Mouse (Mus musculus): Measurements from ENCODE around the gene Ubl7. TPM values are rescaled to one million over a fixed set of nuclear protein-coding genes. Genes with fewer than 3 reads are reported as not detected.
"Not testable (repeated sequence)": the region's sequence is repeated elsewhere in the genome, so short reads cannot be mapped to it uniquely, and the experiment has no call there.

Gene Ubl7
- total RNA-seq, 2 experiments from 2014 or later: 101 to 109 TPM

DNA sequence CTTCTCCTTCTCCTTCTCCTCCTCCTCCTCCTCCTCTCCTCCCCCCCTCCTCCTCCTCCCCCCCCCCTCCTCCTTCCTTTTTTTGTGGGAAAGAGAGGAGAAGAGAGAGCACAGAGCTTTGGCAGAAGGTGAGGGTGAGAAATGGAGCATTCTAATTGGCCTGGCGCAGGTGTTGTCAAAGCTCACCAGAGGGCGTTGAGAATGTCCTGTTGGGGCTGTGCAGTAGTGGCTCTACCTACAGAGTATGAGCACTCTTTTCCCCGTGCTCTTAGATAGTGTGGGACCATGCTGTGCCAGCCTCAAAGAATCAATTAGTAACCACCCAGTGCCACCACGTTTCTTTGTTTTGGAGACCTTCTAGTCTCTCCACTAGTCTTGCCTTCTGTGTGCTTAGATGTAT, 30.5 kb upstream of the Ubl7 start:
- no peak for DNase-seq (ENCODE audit: extremely low spot score in 1 of 2, low spot score in 2 of 2)
- H3K27ac ChIP-seq: no peak overlapping the region
- intact Hi-C loops (cut with DNase I): no loop called here
- H3K4me3 ChIP-seq: no peak overlapping the region
- no peak for TF ChIP-seq CTCF (IDR thresholded peaks at IDR 0.05)

DNA sequence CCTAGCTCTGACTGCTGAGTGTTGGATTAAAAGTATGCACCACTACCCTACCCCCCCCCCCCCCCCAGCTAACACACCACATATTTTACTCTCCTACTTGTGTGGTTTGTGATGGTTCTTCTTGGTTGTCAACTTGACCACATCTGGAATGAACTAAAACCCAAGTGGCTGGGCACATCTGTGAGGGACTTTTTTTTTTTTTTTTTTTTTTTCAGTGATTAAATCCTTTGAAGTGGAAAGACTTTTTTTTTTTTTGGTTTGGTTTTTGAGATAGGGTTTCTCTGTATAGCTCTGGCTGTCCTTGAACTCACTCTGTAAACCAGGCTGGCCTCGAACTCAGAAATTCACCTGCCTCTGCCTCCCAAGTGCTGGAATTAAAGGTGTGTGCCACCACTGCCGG, 29.0 kb upstream of the Ubl7 start:
- intact Hi-C loops (cut with DNase I); H3K4me3 ChIP-seq; DNase-seq (ENCODE audit: extremely low spot score in 1 of 2, low spot score in 2 of 2); H3K27ac ChIP-seq: not testable (repeated sequence)

DNA sequence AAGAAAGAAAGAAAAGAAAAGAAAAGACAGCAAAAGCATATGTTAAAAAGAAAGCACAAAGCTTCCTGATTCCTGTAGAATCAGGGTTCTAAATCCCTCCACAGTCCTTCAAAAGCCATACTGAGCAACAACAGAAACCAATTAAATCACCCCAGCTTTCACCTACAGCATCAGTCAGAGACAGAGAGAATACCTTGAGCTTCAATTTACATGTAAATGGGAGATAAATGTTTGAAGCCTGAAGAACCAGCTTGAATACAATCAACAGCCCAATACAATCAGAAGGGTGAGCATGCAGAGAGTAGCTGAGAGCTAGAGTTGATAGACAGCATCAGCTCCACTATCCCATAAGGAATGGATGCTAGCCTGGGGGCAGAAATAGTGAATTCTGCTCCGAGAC, 27.4 kb upstream of the Ubl7 start:
- Histone ChIP-seq H3K27ac (no peak overlapping the region), H3K4me3 (no peak overlapping the region)
- intact Hi-C loops (cut with DNase I): no loop called here
- no peak for DNase-seq (ENCODE audit: extremely low spot score in 1 of 2, low spot score in 2 of 2)
- TF ChIP-seq CTCF (IDR thresholded peaks at IDR 0.05): no peak

DNA sequence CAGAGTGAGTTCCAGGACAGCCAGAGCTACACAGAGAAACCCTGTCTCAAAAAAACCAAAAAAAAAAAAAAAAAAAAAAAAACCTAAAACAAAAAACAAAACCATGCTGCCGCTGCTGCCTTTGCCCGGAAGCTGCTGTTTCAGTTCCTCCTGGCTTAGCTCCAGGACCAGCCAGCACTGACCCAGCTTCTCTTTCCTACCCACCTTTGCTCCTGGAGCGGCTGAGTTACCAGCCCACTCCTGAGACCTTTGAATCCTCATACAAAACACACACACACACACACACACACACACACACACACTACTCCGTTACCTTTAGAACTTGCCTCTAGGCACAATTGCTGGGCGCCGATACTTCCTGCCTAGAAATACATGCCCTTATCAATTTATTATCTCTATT, 22.7 kb upstream of the Ubl7 start:
- intact Hi-C loops (cut with DNase I): no loop called here
- DNase-seq (ENCODE audit: extremely low spot score in 1 of 2, low spot score in 2 of 2): no peak
- TF ChIP-seq CTCF (IDR thresholded peaks at IDR 0.05): no peak
- Histone ChIP-seq H3K27ac (no peak overlapping the region), H3K4me3 (no peak overlapping the region)

DNA sequence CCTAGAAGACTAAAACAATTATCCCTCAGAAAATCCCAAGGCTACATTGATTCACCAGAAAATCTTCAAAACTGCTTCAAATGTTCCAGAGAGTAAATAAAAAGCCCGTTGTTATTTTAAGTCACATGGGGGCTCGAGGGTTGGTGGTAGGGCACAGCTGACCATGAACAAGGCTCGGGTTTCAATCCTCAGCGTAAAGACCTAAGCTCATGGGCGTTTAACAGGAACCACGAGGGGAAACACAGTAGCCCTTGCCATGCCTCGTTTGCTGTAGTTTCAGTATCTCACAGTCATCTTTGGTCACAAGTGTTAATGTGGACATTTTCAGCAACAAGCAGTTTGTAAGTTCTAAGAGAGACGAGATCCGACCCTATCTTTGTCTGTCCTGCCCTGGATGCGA, 10.3 kb upstream of the Ubl7 start:
- TF ChIP-seq CTCF (IDR thresholded peaks at IDR 0.05): no peak
- no peak for DNase-seq (ENCODE audit: extremely low spot score in 1 of 2, low spot score in 2 of 2)
- no peak overlapping the region for H3K27ac ChIP-seq
- H3K4me3 ChIP-seq: no peak overlapping the region
- intact Hi-C loops (cut with DNase I): no loop called here

DNA sequence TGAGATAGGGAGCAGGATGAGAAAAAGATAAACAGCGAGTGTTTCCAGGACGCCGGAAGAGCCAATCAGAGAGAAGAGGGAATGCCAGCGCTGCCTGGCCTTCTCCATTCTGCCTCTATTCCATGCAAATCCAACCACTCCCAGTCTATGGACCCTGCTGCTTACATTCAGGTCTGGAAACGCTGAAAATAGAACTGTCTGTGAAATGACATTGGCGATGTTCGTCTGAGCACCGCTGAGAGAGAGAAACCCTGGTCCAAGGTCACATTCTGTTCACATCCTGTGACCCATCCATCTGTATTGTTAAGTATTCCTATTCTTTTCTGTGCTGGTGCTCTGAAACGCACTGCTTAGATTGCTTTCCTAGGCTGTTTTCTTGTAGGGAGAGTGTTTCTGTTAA, 9.6 kb upstream of the Ubl7 start:
- TF ChIP-seq CTCF (IDR thresholded peaks at IDR 0.05): no peak
- H3K27ac ChIP-seq: peak overlapping the region; percentile 60
- no peak for DNase-seq (ENCODE audit: extremely low spot score in 1 of 2, low spot score in 2 of 2)
- intact Hi-C loops (cut with DNase I): no loop called here
- no peak overlapping the region for H3K4me3 ChIP-seq

DNA sequence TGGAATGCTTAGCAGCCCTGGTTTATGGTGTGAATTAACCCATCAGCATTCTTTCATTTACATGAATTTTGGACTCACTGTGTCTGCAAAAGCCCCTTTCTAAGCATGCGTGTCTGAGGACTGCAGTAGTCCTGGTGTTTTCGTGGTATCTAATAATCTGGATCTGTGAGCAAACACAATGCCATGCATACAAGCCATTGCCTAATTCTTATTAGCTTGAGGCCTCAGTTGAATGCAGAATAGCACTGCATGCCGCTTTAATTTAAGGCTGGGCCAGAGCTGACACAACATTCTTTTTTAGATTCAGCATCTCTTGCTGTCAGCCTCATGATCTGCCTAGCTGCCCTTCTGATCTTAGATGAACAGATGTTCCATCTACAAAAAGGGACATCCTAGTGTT, 9.2 kb upstream of the Ubl7 start:
- intact Hi-C loops (cut with DNase I): no loop called here
- peak overlapping the region; percentile 60 for H3K27ac ChIP-seq
- no peak for TF ChIP-seq CTCF (IDR thresholded peaks at IDR 0.05)

DNA sequence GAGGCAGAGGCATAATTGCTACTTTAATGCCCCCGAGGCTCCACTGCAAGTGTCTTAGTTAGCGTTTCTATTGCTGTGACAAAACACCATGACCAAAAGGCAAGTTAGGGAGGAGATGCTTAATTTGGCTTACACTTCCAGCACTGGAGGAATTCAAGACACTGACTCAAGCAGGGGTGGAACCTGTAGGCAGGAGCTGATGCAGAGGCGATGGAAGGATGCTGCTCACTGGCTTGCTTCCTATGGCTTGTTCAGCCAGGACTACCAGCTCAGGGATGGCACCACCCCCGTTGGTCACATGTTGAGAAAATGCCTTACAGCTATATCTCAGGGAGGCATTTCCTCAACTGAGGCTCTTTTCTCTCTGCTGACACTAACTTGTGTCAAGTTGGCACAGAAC, 8.6 kb upstream of the Ubl7 start:
- intact Hi-C loops (cut with DNase I): loop anchor here (1.0 to 2.0 kb wide), 2 partner anchors 30 to 35 kb away; no protein-coding TSS in a partner anchor
- TF ChIP-seq CTCF (IDR thresholded peaks at IDR 0.05): no peak
- H3K4me3 ChIP-seq: no peak overlapping the region
- peak; percentile 29 to 42 for DNase-seq (ENCODE audit: extremely low spot score in 1 of 2, low spot score in 2 of 2)
- H3K27ac ChIP-seq: peak overlapping the region; percentile 60

More for the DNA sequence above, 9.2 kb upstream of the Ubl7 start:
- no peak for DNase-seq (ENCODE audit: extremely low spot score in 1 of 2, low spot score in 2 of 2)
- no peak overlapping the region for H3K4me3 ChIP-seq

DNA sequence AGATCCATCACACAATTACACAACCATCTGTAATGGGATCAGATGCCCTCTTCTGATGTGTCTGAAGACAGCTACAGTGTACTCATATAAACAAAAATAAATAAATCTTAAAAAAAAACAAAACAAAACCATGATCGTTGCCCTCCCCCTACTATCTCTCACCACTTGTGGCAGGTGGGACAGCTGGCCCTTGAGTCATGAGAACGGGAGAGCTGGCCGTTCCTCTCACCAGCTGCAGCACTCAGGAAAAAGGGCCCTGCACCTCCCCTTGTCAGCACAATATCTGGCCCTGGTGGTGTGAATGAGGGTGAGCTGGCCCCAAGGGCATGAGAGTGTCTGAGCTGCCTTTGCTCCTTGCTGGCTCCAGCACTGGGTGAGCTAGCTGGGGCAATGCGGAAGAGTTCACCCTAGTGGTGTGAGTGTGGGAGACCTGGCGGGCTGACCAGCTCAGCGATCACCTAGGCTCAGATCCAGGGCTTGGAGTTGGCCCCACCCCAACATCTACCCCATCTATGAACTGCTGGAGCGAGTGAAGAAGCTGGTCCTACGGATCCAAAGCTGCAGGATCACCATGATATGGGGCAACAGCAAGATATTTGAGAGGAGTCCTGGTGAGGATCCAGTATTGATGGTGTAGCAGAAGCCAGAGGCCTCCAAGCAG, 7.1 kb upstream of the Ubl7 start:
- DNase-seq (ENCODE audit: extremely low spot score in 1 of 2, low spot score in 2 of 2): no peak
- no peak for TF ChIP-seq CTCF (IDR thresholded peaks at IDR 0.05)
- no peak overlapping the region for H3K4me3 ChIP-seq
- intact Hi-C loops (cut with DNase I): loop anchor here (2.0 kb wide), 1 partner anchor 37 kb away; no protein-coding TSS in a partner anchor
- no peak overlapping the region for H3K27ac ChIP-seq

DNA sequence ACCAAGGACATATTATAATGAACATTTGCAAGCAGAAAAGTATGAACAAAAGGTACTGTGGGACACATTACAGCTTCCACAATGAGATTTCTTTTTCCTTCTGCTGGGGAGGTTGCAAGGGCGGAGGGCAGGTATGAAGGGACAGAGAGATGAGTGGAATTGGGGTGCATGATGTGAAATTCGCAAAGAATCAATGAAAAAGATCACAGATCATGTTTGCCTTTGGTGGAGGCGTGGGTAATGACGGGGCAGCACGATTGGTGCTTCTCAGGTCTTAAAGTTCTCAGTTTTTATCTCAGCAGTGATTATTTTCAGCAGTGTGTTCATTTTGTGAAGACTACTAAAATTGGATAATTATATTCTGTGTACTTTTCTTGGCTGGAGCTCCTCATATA, 6.5 kb upstream of the Ubl7 start:
- TF ChIP-seq CTCF (IDR thresholded peaks at IDR 0.05): no peak
- H3K4me3 ChIP-seq: no peak overlapping the region
- intact Hi-C loops (cut with DNase I): no loop called here
- no peak overlapping the region for H3K27ac ChIP-seq
- DNase-seq (ENCODE audit: extremely low spot score in 1 of 2, low spot score in 2 of 2): no peak

DNA sequence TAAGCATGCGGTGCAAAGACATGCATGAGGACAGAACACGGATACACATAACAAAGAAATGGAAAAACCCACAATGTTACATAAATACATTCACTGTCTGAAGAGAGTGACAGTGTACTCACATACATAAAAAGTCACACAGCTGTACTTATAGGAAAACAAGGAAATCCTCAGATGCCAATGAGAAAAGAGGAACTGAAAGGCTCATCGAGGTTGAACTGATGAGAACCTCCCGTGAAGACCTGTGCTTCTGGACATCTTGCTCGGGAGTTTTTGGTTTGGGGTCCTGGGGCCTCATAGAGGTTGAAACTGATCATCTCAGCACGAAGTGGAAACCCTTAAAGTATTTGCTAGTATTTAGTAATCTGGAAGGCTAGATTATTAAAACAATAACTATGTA, 3.6 kb upstream of the Ubl7 start:
- no peak overlapping the region for H3K27ac ChIP-seq
- H3K4me3 ChIP-seq: no peak overlapping the region
- intact Hi-C loops (cut with DNase I): no loop called here
- no peak for TF ChIP-seq CTCF (IDR thresholded peaks at IDR 0.05)
- no peak for DNase-seq (ENCODE audit: extremely low spot score in 1 of 2, low spot score in 2 of 2)

DNA sequence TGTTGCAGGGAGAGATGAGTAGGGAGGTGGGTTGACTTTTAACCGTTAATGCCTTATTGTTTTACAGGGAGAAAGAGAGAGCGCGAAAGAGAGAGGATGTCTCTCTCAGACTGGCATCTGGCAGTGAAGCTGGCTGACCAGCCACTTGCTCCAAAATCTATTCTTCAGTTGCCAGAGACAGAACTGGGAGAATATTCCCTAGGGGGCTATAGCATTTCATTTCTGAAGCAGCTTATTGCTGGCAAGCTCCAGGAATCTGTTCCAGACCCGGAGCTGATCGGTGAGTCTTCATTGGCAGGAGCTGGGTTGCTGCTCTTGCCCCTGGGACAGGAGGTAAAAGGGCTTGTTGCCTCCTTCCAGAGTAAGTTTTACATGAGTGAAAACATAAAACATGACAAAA, 1.8 kb downstream of the Ubl7 start:
- Histone ChIP-seq H3K4me3 (no peak overlapping the region), H3K27ac (no peak overlapping the region)
- intact Hi-C loops (cut with DNase I): no loop called here
- no peak for TF ChIP-seq CTCF (IDR thresholded peaks at IDR 0.05)
- no peak for DNase-seq (ENCODE audit: extremely low spot score in 1 of 2, low spot score in 2 of 2)

DNA sequence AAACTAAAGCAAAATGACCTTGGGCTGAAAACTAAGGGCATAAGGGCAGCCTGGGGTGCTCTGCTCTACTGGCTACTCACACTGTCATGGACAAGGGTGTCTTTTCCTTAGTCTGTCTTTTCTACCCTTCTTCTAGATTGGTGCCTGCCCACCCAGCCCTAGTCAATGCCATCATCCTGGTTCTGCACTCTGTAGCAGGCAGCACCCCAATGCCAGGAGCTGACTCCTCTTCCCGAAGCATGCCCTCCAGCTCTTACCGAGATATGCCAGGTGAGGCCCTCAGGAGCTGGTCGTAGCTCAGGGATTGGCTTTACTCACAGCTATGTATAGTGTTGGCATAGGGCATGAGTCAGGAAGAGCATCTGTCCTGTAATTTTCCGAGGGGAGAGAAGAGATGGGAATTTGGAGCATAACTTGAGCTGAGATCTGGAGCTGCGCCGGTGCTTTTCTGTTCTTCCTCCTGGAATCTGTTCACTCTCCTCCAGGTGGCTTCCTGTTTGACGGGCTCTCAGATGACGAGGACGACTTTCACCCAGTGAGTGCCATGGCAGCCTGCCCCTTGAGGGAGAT, 10.8 kb downstream of the Ubl7 start:
- no peak; the same call in 1 of the 2 replicates for TF ChIP-seq CTCF (IDR thresholded peaks at IDR 0.05)
- Histone ChIP-seq H3K4me3 (no peak overlapping the region), H3K27ac (peak overlapping the region; percentile 77)
- no peak for DNase-seq (ENCODE audit: extremely low spot score in 1 of 2, low spot score in 2 of 2)
- intact Hi-C loops (cut with DNase I): no loop called here
